In genomic region chr3:135656156-135656555, GRCm38 (mm10) we compare ENCODE assay signal across 19 mouse cellular contexts. TPM values are rescaled to one million over a fixed set of nuclear protein-coding genes. Genes with fewer than 3 reads are reported as not detected.
DNase-seq lines count a peak whose midpoint lies in the region; ATAC-seq lines count a peak whose summit lies in the region.
"Had no signal": no experiment of that assay in that cellular context is flagged by ENCODE, and none has a peak within 500 bp of the region (broad histone marks: within the 10 kb centered on the region; RNA-seq: fewer than 3 reads in every experiment).

No protein-coding gene starts in this region.

- no peaks in the 10 kb centered on the region for H3K9me3 ChIP-seq in midbrain, embryonic 11.5 days (ENCODE audit: control insufficient read depth, low read length)
- no peaks in the 10 kb centered on the region for H3K9me3 ChIP-seq in midbrain, embryonic 13.5 days
- H3K9me3 ChIP-seq: G1E had no signal

- no peak overlapping the region for H3K4me3 ChIP-seq in midbrain, embryonic 11.5 days (ENCODE audit: low read depth, low read length)
- no peak overlapping the region for H3K4me3 ChIP-seq in midbrain, embryonic 13.5 days (replicated peaks)

- WGBS in midbrain, embryonic 11.5 days: 92% methylated on average over 4 of the region's 4 CpGs
- 94% methylated on average over 4 of the region's 4 CpGs for WGBS in midbrain, embryonic 13.5 days

- no peak for ATAC-seq in midbrain, embryonic 11.5 days (ENCODE audit: low FRiP score)
- no peak for ATAC-seq in midbrain, embryonic 13.5 days
- ATAC-seq: activated CD4-positive, CD25-positive, alpha-beta regulatory T cell, adult 4 months; CD4-positive, CD25-positive, alpha-beta regulatory T cell, adult 4 months; Patski had no signal

- H3K4me1 ChIP-seq in midbrain, embryonic 11.5 days (ENCODE audit: control insufficient read depth, insufficient read depth, low read length): no peaks in the 10 kb centered on the region
- H3K4me1 ChIP-seq in midbrain, embryonic 13.5 days (replicated peaks): no peaks in the 10 kb centered on the region

- DNase-seq in heart, adult 11 months: peak; percentile 63
- DNase-seq in heart, adult 8-10 months (ENCODE audit: low spot score): no peak
- peak; percentile 69 for DNase-seq in midbrain, embryonic 11.5 days (ENCODE audit: low spot score, missing footprints)
- DNase-seq: adrenal gland, adult 2 months; adrenal gland, adult 8-10 months; adrenal gland, postnatal 10 days; adrenal gland, postnatal 14 days; adrenal gland, postnatal 25 days; adrenal gland, postnatal 36 days; B cell, adult 2 months; cerebellum, adult 11 months; cerebellum, adult 11-12 months; cerebellum, adult 18-20 months had no signal

- H3K4me2 ChIP-seq in midbrain, embryonic 11.5 days: no peak overlapping the region
- no peak overlapping the region for H3K4me2 ChIP-seq in midbrain, embryonic 13.5 days (replicated peaks)

- H3K27ac ChIP-seq in midbrain, embryonic 11.5 days (ENCODE audit: low read depth, low read length): no peak overlapping the region
- no peak overlapping the region for H3K27ac ChIP-seq in midbrain, embryonic 13.5 days

- no peaks in the 10 kb centered on the region for H3K36me3 ChIP-seq in midbrain, embryonic 11.5 days (ENCODE audit: control insufficient read depth, insufficient read depth, low read length)
- H3K36me3 ChIP-seq in midbrain, embryonic 13.5 days: peaks cover 5% of the 10 kb centered on the region

- no peaks in the 10 kb centered on the region for H3K27me3 ChIP-seq in midbrain, embryonic 11.5 days (ENCODE audit: control insufficient read depth, insufficient read depth, low read length)
- no peaks in the 10 kb centered on the region for H3K27me3 ChIP-seq in midbrain, embryonic 13.5 days
- H3K27me3 ChIP-seq: CH12.LX, Patski had no signal

- no peak overlapping the region for H3K9ac ChIP-seq in midbrain, embryonic 11.5 days (ENCODE audit: low read length)
- H3K9ac ChIP-seq in midbrain, embryonic 13.5 days (replicated peaks): no peak overlapping the region

RNA-seq across cellular contexts. Expression of gene Nfkb1, which starts 35.2 kb away (rescaled TPM):
- total RNA-seq in heart, adult 8-10 months (2022): 10 to 100 TPM; 30.5 to 35.1 (median 32.8) TPM
- polyA plus RNA-seq in midbrain, embryonic 11.5 days (2014; fragmentation: Nextera tagmentation; extraction: Ambion mirVana): 10.5 and 10.8 TPM in 2 replicates
- polyA plus RNA-seq in midbrain, embryonic 13.5 days (2015; fragmentation: Nextera tagmentation; extraction: Ambion mirVana): 6.8 and 7.2 TPM in 2 replicates
